Mouse (Mus musculus): ENCODE measurements around the gene Ppm1b. TPM values are rescaled to one million over a fixed set of nuclear protein-coding genes. Genes with fewer than 3 reads are reported as not detected.

The Ppm1b gene
- polyA plus RNA-seq, 1 experiment from 2014 or later: 63.4 TPM

DNA sequence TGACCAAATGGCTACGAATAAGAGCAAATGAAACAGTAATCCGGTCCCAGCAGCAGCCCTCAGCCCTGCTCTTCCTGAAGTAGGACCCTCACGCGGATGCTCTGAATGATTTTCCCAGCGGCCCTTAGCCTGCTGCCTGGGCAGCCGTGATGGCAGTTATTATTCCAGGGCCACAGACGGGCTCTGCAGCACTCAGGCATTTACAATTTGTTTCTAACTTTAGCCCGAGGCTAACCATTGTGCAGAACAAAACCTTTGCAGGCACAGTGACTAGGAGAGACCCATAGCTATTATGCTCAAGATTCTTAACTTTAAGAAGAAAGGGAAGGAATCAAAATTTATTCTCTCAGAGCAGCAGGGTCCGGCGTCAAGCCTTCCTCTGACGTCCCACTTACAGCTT, 115.8 kb downstream of the Ppm1b start:
- H3K27ac ChIP-seq (ENCODE audit: low read length): no peak overlapping the region
- no peak overlapping the region for H3K9ac ChIP-seq (replicated peaks; ENCODE audit: low read depth, low read length)
- H3K4me3 ChIP-seq (ENCODE audit: low read depth, low read length): no peak overlapping the region
- H3K4me2 ChIP-seq (replicated peaks; ENCODE audit: low read depth, low read length): no peak overlapping the region
- WGBS: 70% methylated on average over 11 of the region's 11 CpGs
- H3K36me3 ChIP-seq (ENCODE audit: control insufficient read depth, insufficient read depth, low read length): peaks cover 27% of the 10 kb centered on the region
- no peaks in the 10 kb centered on the region for H3K27me3 ChIP-seq (ENCODE audit: control insufficient read depth, insufficient read depth, low read length)
- no peak for ATAC-seq (ENCODE audit: insufficient number of reproducible peaks, insufficient read depth, low FRiP score, low read depth)
- H3K4me1 ChIP-seq (ENCODE audit: control insufficient read depth, insufficient read depth, low read length): no peaks in the 10 kb centered on the region
- H3K9me3 ChIP-seq (ENCODE audit: control insufficient read depth, low read depth, low read length): no peaks in the 10 kb centered on the region

- no peak for ATAC-seq (ENCODE audit: insufficient number of reproducible peaks, insufficient read depth, low FRiP score, low read depth)
- Histone ChIP-seq H3K36me3 (ENCODE audit: control insufficient read depth, insufficient read depth, low read length) (peaks cover 25% of the 10 kb centered on the region), H3K4me3 (ENCODE audit: low read depth, low read length) (no peak overlapping the region), H3K4me2 (replicated peaks; ENCODE audit: low read depth, low read length) (no peak overlapping the region), H3K4me1 (ENCODE audit: control insufficient read depth, insufficient read depth, low read length) (no peaks in the 10 kb centered on the region), H3K27me3 (ENCODE audit: control insufficient read depth, insufficient read depth, low read length) (no peaks in the 10 kb centered on the region), H3K9ac (replicated peaks; ENCODE audit: low read depth, low read length) (no peak overlapping the region), H3K9me3 (ENCODE audit: control insufficient read depth, low read depth, low read length) (no peaks in the 10 kb centered on the region), H3K27ac (ENCODE audit: low read length) (no peak overlapping the region)
- WGBS: 64% methylated on average over 7 of the region's 7 CpGs
These were observed 116.7 kb downstream of the Ppm1b start for GRCm38 (mm10) chr17:85073214-85073613.

Other genes with a start within 250 kb of the Ppm1b start
- 49.0 and 51.4 TPM in 2 replicates for gene Lrpprc, start 166.0 kb upstream of the Ppm1b start, polyA plus RNA-seq (2014; fragmentation: Nextera tagmentation; extraction: Ambion mirVana)
- 0.58 and 0.71 TPM in 2 replicates for gene Slc3a1, start 71.6 kb downstream of the Ppm1b start, polyA plus RNA-seq (2014; fragmentation: Nextera tagmentation; extraction: Ambion mirVana)
- gene Prepl, start 133.5 kb downstream of the Ppm1b start, polyA plus RNA-seq (2014; fragmentation: Nextera tagmentation; extraction: Ambion mirVana): 31.7 and 36.5 TPM in 2 replicates
- 14.1 and 17.8 TPM in 2 replicates for gene Camkmt, start 133.8 kb downstream of the Ppm1b start, polyA plus RNA-seq (2014; fragmentation: Nextera tagmentation; extraction: Ambion mirVana)

All from stomach, embryonic 14.5 days (tissue).